Mouse (Mus musculus) megakaryocyte progenitor cell, adult 5-6 weeks (primary cell): ENCODE data around the gene Wnt2b. TPM values are rescaled to one million over a fixed set of nuclear protein-coding genes. Genes with fewer than 3 reads are reported as not detected.
A peak's percentile ranks its signal among the peaks of the same experiment; 100 is the strongest.

ENCODE experiments used
- ATAC-seq: replicated peaks from 2 replicates; pipeline ENCODE4 v1.8.0; 2016; ENCODE audit warnings: mild to moderate bottlenecking, moderate TSS enrichment, inconsistent platforms; ENCODE audit not compliant: poor library complexity
- total RNA-seq, 2 experiments: library from RNA; stranded (forward) in 1 of 2; stranded (reverse) in 1 of 2; fragments of 157-497, 149-512 nt in 1 of 2; fragments of 200-1000 nt in 1 of 2; gene quantifications; 2 replicates each; pipeline versions ENCODE4 v1.2.3 to v1.2.4; 2015 to 2017

Gene Wnt2b
- total RNA-seq, 2 experiments from 2014 or later: not detected

DNA sequence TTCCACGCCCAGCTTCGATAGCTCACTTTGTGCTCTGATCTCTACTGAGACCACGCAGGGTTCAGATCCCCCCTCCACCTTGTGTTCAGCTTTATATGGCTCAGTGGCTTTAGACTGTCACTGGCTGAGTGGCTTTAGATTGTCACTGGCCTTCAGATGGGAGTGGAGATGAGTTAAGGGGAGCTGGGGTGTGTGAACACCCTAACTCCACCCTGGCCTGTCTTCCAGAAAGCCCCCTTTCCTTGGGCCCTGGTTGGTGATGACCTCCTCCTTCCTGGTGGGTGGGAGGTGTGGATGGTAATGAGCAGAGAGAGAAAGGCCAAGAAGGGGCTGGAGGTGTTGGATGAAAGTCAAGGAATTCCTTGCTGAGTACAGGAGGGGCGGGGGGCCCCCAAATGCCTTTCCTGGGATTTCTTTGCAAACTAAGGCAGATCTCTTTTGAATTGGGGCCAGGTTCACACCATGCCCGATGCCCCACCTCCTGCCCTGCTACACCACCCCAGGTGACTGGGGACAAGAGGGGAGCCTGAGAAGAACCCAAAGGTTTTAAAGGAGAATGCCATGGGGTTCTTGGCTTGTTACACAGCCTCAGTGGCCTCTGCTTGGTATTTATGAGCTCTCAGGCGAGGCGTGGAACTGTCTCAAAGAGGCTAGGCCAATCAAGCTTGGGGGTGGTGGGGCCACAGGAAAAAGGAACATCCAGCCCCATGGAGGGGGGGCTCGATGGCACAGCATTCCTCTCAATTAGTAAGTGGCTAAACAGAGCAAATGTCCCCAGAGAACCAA, 3.5 kb upstream of the Wnt2b start:
- ATAC-seq: no peak

- ATAC-seq: peak; percentile 18
Observed at GRCm38 (mm10) chr3:104963331-104964276, 1.9 kb upstream of the Wnt2b start.

GRCm38 (mm10) chr3:104962866-104963265, 1.1 kb upstream of the Wnt2b start:
- ATAC-seq: no peak

DNA sequence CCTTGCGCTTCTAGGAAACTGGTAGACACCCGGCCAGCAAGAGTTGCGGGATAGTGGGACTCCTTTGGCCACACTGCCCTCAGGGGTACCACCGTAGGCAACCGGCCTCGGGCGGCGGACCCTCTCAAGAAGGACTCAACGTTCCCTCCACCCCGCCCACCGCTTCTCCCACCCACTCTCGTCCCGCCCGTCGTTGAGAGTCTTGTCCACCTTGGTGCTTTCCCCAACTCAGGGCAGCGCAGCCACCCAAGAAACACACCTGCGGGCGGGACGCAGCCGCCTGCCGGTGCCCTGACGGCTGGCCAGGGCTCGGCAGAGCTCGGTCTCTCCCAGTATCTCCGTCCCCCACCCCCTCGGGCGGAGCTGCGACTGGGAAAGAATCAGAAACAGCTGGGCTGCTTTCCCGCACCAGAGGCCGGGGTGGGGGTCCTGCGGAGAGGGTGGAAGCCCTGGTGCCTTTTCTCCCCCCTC, 455 bp upstream of the Wnt2b start:
- no peak for ATAC-seq

DNA sequence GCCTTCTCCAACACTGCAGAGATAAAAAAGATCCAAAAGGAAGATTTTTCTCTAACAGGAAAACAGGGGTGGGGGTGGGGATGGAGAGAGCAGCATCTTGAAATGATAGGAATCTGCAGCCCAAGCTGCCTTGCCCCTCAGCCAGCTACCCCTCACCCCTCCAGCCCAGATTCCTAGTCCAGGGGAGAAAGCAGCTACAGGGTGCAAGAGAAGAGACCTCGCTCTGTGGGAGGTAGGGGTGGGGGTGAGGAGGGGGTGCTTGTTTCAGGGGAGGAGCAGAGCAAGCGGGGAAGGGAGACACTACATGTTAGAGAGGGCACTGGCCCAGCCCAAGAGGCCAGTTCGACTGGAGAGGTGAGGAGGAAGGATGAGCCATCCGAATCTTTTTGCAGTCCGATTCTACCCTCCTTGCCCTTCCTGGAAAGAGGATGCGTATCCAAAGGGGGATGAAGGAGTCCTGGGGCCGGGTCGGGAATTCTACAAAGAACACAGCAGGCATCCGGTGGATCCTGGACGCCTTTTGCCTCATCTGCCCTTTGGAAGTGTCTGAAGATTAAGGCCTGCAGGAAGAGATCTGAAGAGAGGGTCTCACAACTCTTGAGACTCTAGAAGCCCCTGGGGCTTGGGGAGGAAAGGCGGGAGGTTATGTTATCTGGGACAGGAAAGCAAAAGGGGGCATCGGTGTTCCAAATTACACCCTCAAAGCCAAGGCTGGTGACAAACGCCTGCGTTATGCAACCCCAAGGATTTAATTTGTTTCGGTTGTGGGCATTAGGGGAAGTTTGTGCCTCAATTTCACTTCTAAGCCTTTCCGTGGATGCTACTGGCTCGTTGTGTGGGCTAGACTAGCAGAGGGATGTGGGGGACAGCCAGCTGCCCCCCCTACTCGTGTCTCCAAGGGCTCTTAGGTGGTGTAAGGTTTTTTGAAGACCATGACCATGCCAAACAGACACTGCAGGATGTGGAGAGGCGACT, 1.4 kb downstream of the Wnt2b start:
- peak; percentile 38; the same call in 1 of the 2 replicates for ATAC-seq

DNA sequence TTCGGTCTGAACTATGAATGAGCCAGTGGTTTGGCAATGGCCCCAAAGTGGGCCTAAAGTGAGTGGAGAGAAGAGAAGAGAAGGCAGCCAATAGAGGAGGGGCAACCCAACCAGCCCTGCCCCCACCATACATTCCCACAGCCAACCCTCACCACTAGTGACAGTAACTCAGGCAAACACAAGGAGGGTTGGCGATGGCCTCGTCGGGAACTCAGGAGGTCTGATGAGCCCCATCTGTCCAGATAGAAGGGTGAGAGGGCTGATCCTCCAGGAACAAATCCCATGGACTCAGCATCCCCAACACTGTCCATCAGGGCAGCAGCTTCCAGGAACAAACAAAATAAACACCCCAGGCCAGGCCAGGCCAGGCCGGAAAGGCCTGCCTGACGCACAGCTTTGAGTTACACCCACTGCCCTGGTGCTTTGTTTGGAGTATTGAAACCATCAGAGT, 5.6 kb downstream of the Wnt2b start:
- ATAC-seq: no peak

DNA sequence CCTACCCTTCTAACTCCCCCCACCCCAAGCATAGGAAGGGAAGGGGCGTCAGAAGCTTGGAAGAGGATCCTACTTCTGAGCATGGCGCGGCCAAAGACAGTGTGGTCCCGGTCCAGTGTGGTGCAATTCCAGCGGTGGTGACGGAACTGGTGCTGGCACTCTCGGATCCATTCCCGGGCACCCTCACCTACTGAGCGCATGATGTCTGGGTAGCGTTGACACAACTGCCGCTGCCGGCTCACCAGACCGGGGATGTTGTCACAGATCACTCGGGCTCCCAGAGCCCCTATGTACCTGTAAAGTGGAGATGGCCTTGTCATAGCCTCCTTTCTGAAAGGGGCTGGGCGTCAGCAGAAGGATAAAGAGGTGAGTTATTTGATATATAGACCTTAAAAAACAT, 7.2 kb downstream of the Wnt2b start:
- no peak for ATAC-seq

GRCm38 (mm10) chr3:104954137-104954536, 7.6 kb downstream of the Wnt2b start:
- ATAC-seq: no peak

- ATAC-seq: no peak
Observed at GRCm38 (mm10) chr3:104952891-104953670, 8.6 kb downstream of the Wnt2b start.

DNA sequence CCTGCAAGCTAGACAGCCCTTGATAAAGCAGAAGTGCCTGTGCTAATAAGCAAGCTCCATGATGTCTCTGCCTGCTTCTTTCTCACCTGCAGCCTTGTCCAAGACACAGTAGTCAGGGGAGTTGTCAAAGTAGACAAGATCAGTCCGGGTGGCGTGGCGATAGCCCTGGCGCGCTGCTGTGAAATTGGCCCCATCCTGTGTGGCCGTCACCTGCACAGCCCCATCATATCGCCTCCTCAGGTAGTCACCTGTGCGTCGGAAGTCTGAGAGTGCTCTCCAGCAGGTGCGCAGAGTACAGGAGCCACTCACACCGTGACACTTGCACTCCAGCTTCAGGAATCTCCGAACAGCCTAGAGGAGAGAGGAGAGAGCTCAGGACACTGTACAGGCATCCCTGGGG, 10.8 kb downstream of the Wnt2b start:
- ATAC-seq: no peak

GRCm38 (mm10) chr3:104944894-104945293, 16.8 kb downstream of the Wnt2b start:
- ATAC-seq: no peak

DNA sequence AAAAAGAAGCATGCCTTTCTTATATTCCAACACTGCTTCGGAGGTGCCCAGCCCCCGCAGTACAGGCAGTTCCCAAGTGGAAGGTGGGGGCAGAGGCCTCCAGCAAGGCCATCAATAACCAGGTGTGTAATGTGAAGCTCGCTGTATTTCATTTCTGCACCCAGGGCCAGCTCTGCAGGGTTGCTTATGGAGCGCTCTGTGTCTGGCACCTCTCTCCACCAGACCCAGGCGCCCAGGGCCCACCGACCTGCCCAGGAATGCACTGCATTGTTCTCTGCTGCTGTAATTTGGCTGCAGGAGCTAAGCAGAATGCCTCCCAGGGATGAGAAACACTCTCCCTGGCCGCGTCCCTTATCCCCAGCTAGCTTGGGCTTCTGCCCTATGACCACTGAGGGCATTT, 18.4 kb downstream of the Wnt2b start:
- ATAC-seq: no peak

GRCm38 (mm10) chr3:104942682-104943081, 19.0 kb downstream of the Wnt2b start:
- no peak for ATAC-seq

GRCm38 (mm10) chr3:104940691-104941090, 21.0 kb downstream of the Wnt2b start:
- ATAC-seq: no peak

GRCm38 (mm10) chr3:104938327-104938726, 23.4 kb downstream of the Wnt2b start:
- ATAC-seq: no peak

DNA sequence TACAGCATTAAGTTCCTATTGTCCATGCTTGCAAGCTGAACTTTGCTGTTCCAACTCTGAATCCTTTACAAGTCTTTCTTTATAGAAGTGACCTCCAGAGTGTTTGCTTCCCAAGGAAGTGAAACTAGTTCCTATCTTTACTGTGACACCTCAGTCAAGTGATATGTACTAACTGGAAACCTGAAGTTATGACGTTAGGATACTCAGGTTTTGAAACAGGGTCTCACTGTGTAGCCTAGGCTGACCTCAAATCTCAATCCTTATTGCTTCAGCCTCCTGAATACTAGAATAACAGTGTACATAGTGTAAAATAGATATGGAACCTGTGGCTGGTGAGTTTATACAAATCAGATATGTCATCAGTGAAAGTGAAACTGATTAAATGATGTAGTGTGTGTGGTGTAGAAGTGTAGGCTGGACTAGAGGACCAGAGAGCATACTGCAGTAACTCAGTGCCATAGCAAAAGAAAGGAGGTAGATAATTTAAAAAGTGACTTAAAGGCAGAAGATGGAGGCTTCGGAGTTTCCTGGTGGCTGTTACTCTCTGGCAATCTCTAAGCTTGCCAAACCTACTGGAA, 23.9 kb downstream of the Wnt2b start:
- peak; percentile 42 for ATAC-seq

GRCm38 (mm10) chr3:104929385-104929784, 32.3 kb downstream of the Wnt2b start:
- no peak for ATAC-seq

DNA sequence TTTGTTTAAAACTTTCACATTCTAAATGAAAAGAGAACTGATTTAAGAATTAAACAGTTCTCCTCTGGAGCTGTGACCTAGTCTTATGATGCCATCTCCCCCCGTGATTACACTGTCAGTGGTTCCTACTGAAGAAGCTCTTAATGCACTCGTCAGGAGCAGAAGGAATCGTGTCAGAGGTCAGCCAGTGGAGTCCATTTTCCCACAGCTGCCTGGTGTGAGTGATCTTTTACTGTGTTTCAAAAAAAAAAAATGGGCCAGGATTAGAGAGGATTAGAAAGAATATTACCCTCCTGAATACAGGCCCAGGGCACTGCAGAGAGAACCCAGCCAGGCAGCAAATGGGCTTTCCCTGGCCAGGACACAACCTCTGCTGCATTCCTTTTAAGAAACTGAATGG, 46.7 kb downstream of the Wnt2b start:
- no peak for ATAC-seq

GRCm38 (mm10) chr3:104909195-104909594, 52.5 kb downstream of the Wnt2b start:
- ATAC-seq: no peak
